Mouse (Mus musculus): ENCODE measurements at regions not wholly inside any gene's neighbourhood (a gene's known extent, or its start where the extent isn't known, plus 50 kb on each side); places are given as distances from the start of the nearest gene placed in this dataset.

GRCm38 (mm10) chr10:21504431-21504830, 88.5 kb upstream of the 1700020N01Rik start:
- TF ChIP-seq CTCF (IDR thresholded peaks at IDR 0.05; ENCODE audit: borderline replicate concordance, control insufficient read depth, extremely low read depth, insufficient read depth, low read length, poor library complexity) (no peak), POLR2A (IDR thresholded peaks at IDR 0.05; ENCODE audit: control insufficient read depth, extremely low read depth, insufficient read depth, low read length, poor library complexity) (no peak)
